Mouse (Mus musculus) ES-E14 (cell line): ENCODE measurements around the gene 1700102P08Rik.

ENCODE experiments used
- CHD2 ChIP-seq: IDR thresholded peaks from 2 replicates; pipeline ENCODE4 v1.6.1; 2014; ENCODE audit warnings: mild to moderate bottlenecking, low read depth, low read length, inconsistent platforms
- ZNF384 ChIP-seq: IDR thresholded peaks from 2 replicates; pipeline ENCODE4 v1.6.1; 2012; ENCODE audit warnings: low read depth, low read length, inconsistent platforms

- TF ChIP-seq CHD2 (no peak), ZNF384 (no peak)
Measured at GRCm38 (mm10) chr9:108454429-108454828, 61.8 kb downstream of the 1700102P08Rik start.
